Mouse (Mus musculus) midbrain, postnatal 0 days (tissue): Measurements from ENCODE around the gene Mettl7a2. TPM values are rescaled to one million over a fixed set of nuclear protein-coding genes. Genes with fewer than 3 reads are reported as not detected.
"Not testable (repeated sequence)": the region's sequence is repeated elsewhere in the genome, so short reads cannot be mapped to it uniquely, and the experiment has no call there.

Experiments used
- ATAC-seq: fragments of 200-750 bp; cut with Nextera tagmentation; 2 replicates; pipeline ENCODE4 v1.8.0; 2017; ENCODE audit warnings: moderate number of reproducible peaks, mild to moderate bottlenecking, moderate TSS enrichment, moderate library complexity; ENCODE audit not compliant: low FRiP score
- DNase-seq: peaks from one replicate; pipeline ENCODE4 v3.0.0-alpha.2; 2015; ENCODE audit warnings: low spot score
- H3K27ac ChIP-seq: fragments of 300-500 bp; sonication (generic); 2 replicates; pipeline ENCODE4 v1.5.1; 2014; ENCODE audit warnings: low read depth, mild to moderate bottlenecking, low read length, mixed read lengths
- H3K27me3 ChIP-seq: fragments of 300-500 bp; sonication (generic); 2 replicates; pipeline ENCODE4 v1.6.1; 2014; ENCODE audit warnings: low read length, control low read depth, mixed read lengths; ENCODE audit not compliant: insufficient read depth
- H3K36me3 ChIP-seq: fragments of 300-500 bp; sonication (generic); 2 replicates; pipeline ENCODE4 v1.6.1; 2014; ENCODE audit warnings: low read length, control low read depth, mixed read lengths; ENCODE audit not compliant: insufficient read depth
- H3K4me1 ChIP-seq: fragments of 300-500 bp; sonication (generic); 2 replicates; pipeline ENCODE4 v1.6.1; 2014; ENCODE audit warnings: mild to moderate bottlenecking, control low read depth, antibody characterized with exemption, low read length, mixed read lengths; ENCODE audit not compliant: insufficient read depth
- H3K4me2 ChIP-seq: fragments of 300-500 bp; sonication (generic); 2 replicates; pipeline ENCODE4 v1.6.1; 2014; ENCODE audit warnings: low read depth, mild to moderate bottlenecking, low read length, mixed read lengths; ENCODE audit not compliant: poor library complexity, severe bottlenecking
- H3K4me3 ChIP-seq: fragments of 300-500 bp; sonication (generic); 2 replicates; pipeline ENCODE4 v1.5.1; 2014; ENCODE audit warnings: low read depth, mild to moderate bottlenecking, low read length, moderate library complexity
- H3K9ac ChIP-seq: fragments of 300-500 bp; sonication (generic); replicated peaks from 2 replicates; pipeline ENCODE4 v1.6.1; 2014; ENCODE audit warnings: mild to moderate bottlenecking, low read length, moderate library complexity, mixed read lengths; ENCODE audit not compliant: poor library complexity, severe bottlenecking
- H3K9me3 ChIP-seq: fragments of 300-500 bp; sonication (generic); 2 replicates; pipeline ENCODE4 v1.6.1; 2016; ENCODE audit warnings: low read length, control low read depth
- CTCF ChIP-seq: IDR thresholded peaks from 2 replicates; pipeline ENCODE4 v1.5.1; 2016; ENCODE audit warnings: antibody characterized with exemption, mild to moderate bottlenecking
- WGBS: fragments of 180-500 bp; shearing (Covaris S2); extraction: QIAGEN DNeasy Blood & Tissue Kit; methylation state at CpG from one replicate; pipeline ENCODE4 v1.1.7; 2014; 5-methylcytosine and 5-hydroxymethylcytosine counted together
- polyA plus RNA-seq: library from polyadenylated mRNA; unstranded; fragments of >200 nt; fragmentation: Nextera tagmentation; extraction: Ambion mirVana; gene quantifications from 2 replicates; pipeline ENCODE4 v1.2.1, GENCODE M21; 2015
- total RNA-seq: library from RNA; depleted of rRNA; stranded (reverse); fragments of >200 nt; gene quantifications from 2 replicates; pipeline ENCODE4 v1.2.3, GENCODE M21; 2014

Gene Mettl7a2
- total and polyA plus RNA-seq, 2 experiments from 2014 or later: not detected

DNA sequence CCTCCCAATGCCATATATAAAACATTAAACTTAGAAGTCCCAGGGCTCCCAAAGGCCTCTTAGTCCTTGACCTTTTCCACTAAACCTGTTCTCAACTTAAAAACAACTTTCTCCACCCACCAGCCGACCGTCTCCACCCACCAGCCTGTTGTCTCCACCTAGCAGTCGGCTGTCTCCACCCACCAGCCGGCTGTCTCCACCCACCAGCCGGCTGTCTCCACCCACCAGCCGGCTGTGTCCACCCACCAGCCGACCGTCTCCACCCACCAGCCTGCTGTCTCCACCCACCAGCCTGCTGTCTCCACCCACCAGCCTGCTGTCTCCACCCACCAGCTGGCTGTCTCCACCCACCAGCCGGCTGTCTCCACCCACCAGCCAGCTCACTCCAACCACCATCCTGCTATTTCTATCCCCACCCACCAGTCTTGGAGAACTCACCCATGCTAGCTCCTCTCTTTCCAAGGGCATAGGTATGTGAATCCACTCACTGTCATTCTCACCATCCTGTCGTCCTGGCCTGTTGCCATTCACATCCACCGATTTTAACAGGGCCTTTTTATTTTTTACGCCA, 28.9 kb upstream of the Mettl7a2 start:
- DNase-seq (no peak), ATAC-seq (no peak)
- no peak overlapping the region for H3K4me3 ChIP-seq
- no peaks in the 10 kb centered on the region for H3K36me3 ChIP-seq
- no peak overlapping the region for H3K4me2 ChIP-seq
- H3K27ac ChIP-seq: no peak overlapping the region
- H3K9me3 ChIP-seq: no peaks in the 10 kb centered on the region
- no peak overlapping the region for H3K9ac ChIP-seq
- no peak for TF ChIP-seq CTCF
- no peaks in the 10 kb centered on the region for H3K4me1 ChIP-seq
- 78% methylated on average over 12 of the region's 12 CpGs for WGBS
- no peaks in the 10 kb centered on the region for H3K27me3 ChIP-seq

DNA sequence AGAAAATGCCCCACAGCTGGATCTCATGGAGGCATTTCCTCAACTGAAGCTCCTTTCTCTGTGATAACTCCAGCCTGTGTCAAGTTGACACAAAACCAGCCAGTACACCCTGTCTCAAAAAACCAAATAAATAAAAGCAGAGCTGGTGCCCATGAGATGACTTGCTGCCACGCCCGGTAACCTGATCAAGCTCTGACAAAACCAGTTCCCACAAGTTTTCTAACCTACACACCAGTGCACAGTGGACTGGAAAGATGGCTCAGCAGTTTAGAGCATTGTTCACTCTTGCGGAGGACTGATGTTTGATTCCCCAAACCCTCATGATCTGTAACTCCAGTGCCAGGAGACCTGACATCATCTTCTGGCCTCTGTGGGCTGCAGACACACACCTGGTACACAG, 27.8 kb upstream of the Mettl7a2 start:
- Histone ChIP-seq H3K27ac (no peak overlapping the region), H3K9me3 (no peaks in the 10 kb centered on the region), H3K36me3 (no peaks in the 10 kb centered on the region), H3K4me2 (no peak overlapping the region), H3K9ac (no peak overlapping the region), H3K4me1 (no peaks in the 10 kb centered on the region), H3K4me3 (no peak overlapping the region), H3K27me3 (no peaks in the 10 kb centered on the region)
- DNase-seq (no peak), ATAC-seq (no peak)
- 95% methylated on average over 3 of the region's 3 CpGs for whole genome bisulfite sequencing
- no peak for TF ChIP-seq CTCF

DNA sequence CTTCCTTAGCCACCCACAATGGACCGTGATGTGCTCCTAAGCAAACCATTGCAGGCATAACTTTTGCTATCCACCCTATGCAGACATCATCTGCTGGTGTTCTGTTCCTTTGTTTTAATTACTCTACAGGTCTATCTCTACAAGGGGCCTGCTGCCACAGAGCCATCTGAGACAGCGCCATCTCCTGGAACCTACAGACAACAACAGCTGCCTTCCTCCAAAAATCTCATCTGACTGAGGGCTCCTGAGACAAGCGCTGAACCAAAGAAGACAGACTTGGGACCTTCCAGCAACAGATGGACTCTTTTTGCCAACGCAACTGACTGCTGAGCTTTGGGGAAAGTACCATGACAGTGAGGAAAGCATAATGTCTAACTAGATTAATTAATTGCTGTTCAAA, 24.9 kb upstream of the Mettl7a2 start:
- H3K9ac ChIP-seq, DNase-seq, H3K4me1 ChIP-seq, H3K4me2 ChIP-seq, H3K9me3 ChIP-seq, ATAC-seq, H3K27me3 ChIP-seq, H3K27ac ChIP-seq, H3K36me3 ChIP-seq, H3K4me3 ChIP-seq: not testable (repeated sequence)
- 71% methylated on average over 3 of the region's 4 CpGs for WGBS

DNA sequence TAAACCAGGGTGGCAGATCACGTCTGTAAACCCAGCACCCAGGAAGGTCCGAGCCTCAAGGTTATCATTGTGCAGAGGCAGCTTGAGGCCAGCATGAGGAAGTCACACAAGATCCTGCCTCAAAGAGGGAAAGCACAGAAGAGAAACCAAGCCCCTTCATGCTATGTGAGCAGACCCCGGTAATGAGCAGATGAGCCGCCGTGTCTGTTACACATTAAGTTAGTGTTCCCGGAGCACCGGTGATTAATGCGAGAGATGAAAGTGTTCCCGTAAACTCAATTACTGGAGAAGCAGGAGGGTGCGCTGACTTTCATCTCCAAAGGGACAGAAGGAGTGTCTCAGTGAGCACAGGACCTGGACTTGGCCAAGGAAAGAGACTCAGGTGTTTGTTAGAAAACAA, 23.7 kb upstream of the Mettl7a2 start:
- H3K9me3 ChIP-seq, H3K4me1 ChIP-seq, H3K4me2 ChIP-seq, H3K27me3 ChIP-seq, H3K36me3 ChIP-seq, H3K27ac ChIP-seq, DNase-seq, ATAC-seq, H3K9ac ChIP-seq, H3K4me3 ChIP-seq: not testable (repeated sequence)
- 49% methylated on average over 8 of the region's 10 CpGs for WGBS

DNA sequence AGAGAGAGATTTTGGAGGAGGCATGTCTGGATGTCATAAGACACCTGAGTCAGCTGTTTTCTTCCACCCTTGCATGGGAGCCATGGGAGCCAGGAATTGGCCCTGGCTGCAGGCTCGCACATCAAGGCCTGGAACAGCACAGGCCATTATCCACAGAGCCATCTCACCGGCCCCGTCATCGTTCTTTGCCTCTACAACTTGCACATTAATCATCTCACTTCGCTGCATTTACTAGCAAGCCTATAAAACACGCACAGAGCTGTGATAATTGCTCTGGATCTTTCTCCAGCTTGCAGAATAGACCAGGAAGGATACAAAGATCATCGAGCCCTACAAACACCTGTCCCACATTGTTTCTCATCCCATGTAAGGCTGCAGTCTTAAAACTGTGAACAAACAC, 22.3 kb upstream of the Mettl7a2 start:
- no peak overlapping the region for H3K9ac ChIP-seq
- H3K36me3 ChIP-seq: no peaks in the 10 kb centered on the region
- H3K9me3 ChIP-seq: no peaks in the 10 kb centered on the region
- no peaks in the 10 kb centered on the region for H3K4me1 ChIP-seq
- H3K4me2 ChIP-seq: no peak overlapping the region
- 84% methylated on average over 7 of the region's 7 CpGs for WGBS
- TF ChIP-seq CTCF: no peak
- peak; percentile 9 for DNase-seq
- no peak overlapping the region for H3K4me3 ChIP-seq
- ATAC-seq: no peak
- H3K27ac ChIP-seq: no peak overlapping the region
- no peaks in the 10 kb centered on the region for H3K27me3 ChIP-seq

DNA sequence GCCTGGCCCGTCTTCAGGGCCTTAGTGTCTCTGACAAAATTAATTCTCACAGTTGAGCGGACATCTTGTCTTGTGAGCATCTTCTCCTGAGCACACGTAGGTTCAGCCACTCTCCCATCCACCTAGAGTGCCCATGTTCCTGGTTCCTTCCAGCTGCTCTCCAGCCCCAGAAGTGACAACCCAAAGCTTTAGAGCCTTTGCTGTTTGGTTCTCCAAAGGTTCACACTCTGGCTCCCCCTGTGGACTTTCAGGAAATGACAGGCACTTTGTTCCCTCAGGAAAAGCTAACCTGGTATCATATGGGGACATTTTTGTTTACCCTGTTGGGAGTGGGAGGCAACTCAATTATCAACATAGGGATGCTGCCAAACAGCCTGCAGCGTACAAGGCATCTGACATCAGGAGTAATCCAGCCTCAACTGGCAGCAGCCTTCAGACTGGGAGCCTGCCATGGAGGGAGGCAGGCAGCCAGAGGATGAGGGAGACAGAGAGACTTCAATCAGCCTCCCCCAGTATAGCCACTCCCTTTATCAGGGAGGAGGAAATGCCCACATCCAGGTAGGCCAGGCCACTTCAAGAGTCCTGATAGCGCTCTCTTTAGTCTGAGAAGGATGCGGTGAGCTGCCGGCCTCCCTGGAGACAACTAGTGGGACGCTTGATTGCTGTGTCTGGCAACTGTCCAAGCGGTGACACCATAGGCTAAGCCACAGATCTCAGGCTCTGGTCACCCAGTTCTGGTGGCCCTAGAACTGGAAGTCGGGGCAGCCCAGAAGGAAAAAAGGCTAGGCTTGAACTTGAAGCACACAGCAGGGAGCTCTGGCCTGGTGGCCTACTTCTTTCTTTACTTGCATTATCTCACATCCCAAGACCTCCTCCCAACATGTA, 20.7 kb upstream of the Mettl7a2 start:
- whole genome bisulfite sequencing: 41% methylated on average over 2 of the region's 10 CpGs
- ATAC-seq: peak; percentile 13; the same call in 1 of the 2 replicates
- not testable (repeated sequence) for H3K36me3 ChIP-seq

More for the DNA sequence above, 20.7 kb upstream of the Mettl7a2 start:
- H3K4me3 ChIP-seq, H3K4me2 ChIP-seq, H3K9me3 ChIP-seq, H3K27ac ChIP-seq, H3K9ac ChIP-seq, DNase-seq, H3K4me1 ChIP-seq, H3K27me3 ChIP-seq: not testable (repeated sequence)
